Mouse (Mus musculus): ENCODE measurements around the gene Syt2.

DNA sequence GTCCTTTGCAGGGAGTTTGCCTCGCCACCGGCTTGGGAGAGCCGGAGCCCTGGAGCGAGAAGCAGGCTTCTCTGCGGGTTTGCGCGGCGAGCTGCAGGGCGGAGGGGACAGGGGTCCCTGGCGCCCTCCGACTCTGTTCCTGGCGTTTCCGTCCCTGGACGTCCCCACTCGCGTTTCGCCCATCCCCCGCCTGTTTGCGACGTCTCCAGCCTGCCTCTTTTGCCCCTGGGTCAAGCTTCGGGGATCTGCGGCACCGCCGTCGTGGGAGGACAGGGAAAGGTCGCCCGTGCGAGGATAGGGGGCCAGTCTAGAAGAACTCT, 446 bp downstream of the Syt2 start:
- no peak for TF ChIP-seq CTCF (conservative IDR thresholded peaks at IDR 0.05; ENCODE audit: insufficient read depth, insufficient read length, low read depth, low read length)
- no peak for TF ChIP-seq POLR2A (IDR thresholded peaks at IDR 0.05; ENCODE audit: low read depth, low read length)

Measured in kidney, adult 2 months (tissue).